Mouse (Mus musculus): ENCODE data around the gene Dtx1.

The Dtx1 gene

GRCm38 (mm10) chr5:120711827-120712226 lies at the start of gene Dtx1:
Dtx1 (minus strand) TSS chr5:120711927.
- no peak for DNase-seq (ENCODE audit: inconsistent ontology term)

- no peak for DNase-seq (ENCODE audit: inconsistent ontology term)
Observed at GRCm38 (mm10) chr5:120754215-120754614, 42.5 kb upstream of the Dtx1 start.

GRCm38 (mm10) chr5:120752786-120753185 lies 41.1 kb upstream of the Dtx1 start:
- DNase-seq (ENCODE audit: inconsistent ontology term): no peak

- no peak for DNase-seq (ENCODE audit: inconsistent ontology term)
Observed at GRCm38 (mm10) chr5:120751206-120751605, 39.5 kb upstream of the Dtx1 start.

GRCm38 (mm10) chr5:120749688-120750087 lies 38.0 kb upstream of the Dtx1 start, which contains the start of gene Oas2:
Oas2 (minus strand) TSS chr5:120749853.
- DNase-seq (ENCODE audit: inconsistent ontology term): no peak

GRCm38 (mm10) chr5:120746451-120746850 lies 34.7 kb upstream of the Dtx1 start:
- DNase-seq (ENCODE audit: inconsistent ontology term): no peak

- no peak for DNase-seq (ENCODE audit: inconsistent ontology term)
Observed at GRCm38 (mm10) chr5:120742125-120742524, 30.4 kb upstream of the Dtx1 start.

GRCm38 (mm10) chr5:120734380-120734990 lies 22.8 kb upstream of the Dtx1 start:
- DNase-seq (ENCODE audit: inconsistent ontology term): peak; percentile 93

- DNase-seq (ENCODE audit: inconsistent ontology term): no peak
Observed at GRCm38 (mm10) chr5:120733696-120734095, 22.0 kb upstream of the Dtx1 start.

- DNase-seq (ENCODE audit: inconsistent ontology term): peak; percentile 65
Observed at GRCm38 (mm10) chr5:120732740-120733139, 21.0 kb upstream of the Dtx1 start.

- DNase-seq (ENCODE audit: inconsistent ontology term): peak; percentile 80
Observed at GRCm38 (mm10) chr5:120729319-120729718, 17.6 kb upstream of the Dtx1 start.

- no peak for DNase-seq (ENCODE audit: inconsistent ontology term)
Observed at GRCm38 (mm10) chr5:120725811-120726455, 14.2 kb upstream of the Dtx1 start.

GRCm38 (mm10) chr5:120721005-120721404 lies 9.3 kb upstream of the Dtx1 start:
- no peak for DNase-seq (ENCODE audit: inconsistent ontology term)

- DNase-seq (ENCODE audit: inconsistent ontology term): no peak
Observed at GRCm38 (mm10) chr5:120718600-120719378, 7.1 kb upstream of the Dtx1 start.

- DNase-seq (ENCODE audit: inconsistent ontology term): no peak
Observed at GRCm38 (mm10) chr5:120717136-120717535, 5.4 kb upstream of the Dtx1 start.

- peak; percentile 68 for DNase-seq (ENCODE audit: inconsistent ontology term)
Observed at GRCm38 (mm10) chr5:120714314-120714713, 2.6 kb upstream of the Dtx1 start.

- peak; percentile 65 for DNase-seq (ENCODE audit: inconsistent ontology term)
Observed at GRCm38 (mm10) chr5:120712721-120713120, 994 bp upstream of the Dtx1 start.

GRCm38 (mm10) chr5:120711416-120711815 lies 311 bp downstream of the Dtx1 start:
- DNase-seq (ENCODE audit: inconsistent ontology term): peak; percentile 81

- no peak for DNase-seq (ENCODE audit: inconsistent ontology term)
Observed at GRCm38 (mm10) chr5:120710826-120711248, 890 bp downstream of the Dtx1 start.

- DNase-seq (ENCODE audit: inconsistent ontology term): peak; percentile 71
Observed at GRCm38 (mm10) chr5:120710161-120710825, 1.4 kb downstream of the Dtx1 start.

- DNase-seq (ENCODE audit: inconsistent ontology term): no peak
Observed at GRCm38 (mm10) chr5:120706976-120707375, 4.8 kb downstream of the Dtx1 start.

GRCm38 (mm10) chr5:120706541-120706940 lies 5.2 kb downstream of the Dtx1 start:
- DNase-seq (ENCODE audit: inconsistent ontology term): peak; percentile 31
